Mouse (Mus musculus) left cerebral cortex, postnatal 4 days (tissue): ENCODE results near the gene Snrnp35. TPM values are rescaled to one million over a fixed set of nuclear protein-coding genes. Genes with fewer than 3 reads are reported as not detected.
"Not testable (repeated sequence)": the region's sequence is repeated elsewhere in the genome, so short reads cannot be mapped to it uniquely, and the experiment has no call there.

Source experiments
- DNase-seq: peaks from one replicate; pipeline ENCODE4 v3.0.0-alpha.2; 2022
- intact Hi-C: fragments of 180-260 bp; cut with DNase I; formaldehyde crosslinking; loops from one replicate; pipeline ENCODE4 v1.15.1; 2025
- total RNA-seq, 2 experiments: library from RNA; stranded (reverse); gene quantifications; 2 replicates each; pipeline ENCODE4 v1.2.3; 2021

The Snrnp35 gene
- total RNA-seq, 2 experiments from 2014 or later = 26.4 to 33.6 TPM

DNA sequence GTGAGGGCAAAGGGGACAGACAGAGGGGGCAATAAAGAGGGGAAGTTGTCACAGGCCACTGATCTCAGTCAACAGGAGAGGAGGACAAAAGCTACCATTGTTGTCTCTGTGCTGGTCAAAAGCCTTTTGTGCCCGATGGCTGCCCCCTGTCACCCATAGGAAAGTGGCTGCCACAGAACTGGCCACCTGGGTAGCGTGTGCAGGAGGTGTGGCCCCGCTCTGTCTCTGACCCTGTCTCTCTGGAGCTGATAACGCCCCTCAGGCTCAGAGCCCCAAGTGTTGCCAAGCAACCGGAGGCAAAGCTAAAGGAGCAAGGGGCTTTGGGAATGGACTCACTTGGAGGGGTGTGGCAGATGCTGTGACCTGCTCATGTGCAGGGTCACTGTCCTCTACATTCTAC, 16.1 kb downstream of the Snrnp35 start:
- intact Hi-C loops = no loop called here
- DNase-seq = no peak

DNA sequence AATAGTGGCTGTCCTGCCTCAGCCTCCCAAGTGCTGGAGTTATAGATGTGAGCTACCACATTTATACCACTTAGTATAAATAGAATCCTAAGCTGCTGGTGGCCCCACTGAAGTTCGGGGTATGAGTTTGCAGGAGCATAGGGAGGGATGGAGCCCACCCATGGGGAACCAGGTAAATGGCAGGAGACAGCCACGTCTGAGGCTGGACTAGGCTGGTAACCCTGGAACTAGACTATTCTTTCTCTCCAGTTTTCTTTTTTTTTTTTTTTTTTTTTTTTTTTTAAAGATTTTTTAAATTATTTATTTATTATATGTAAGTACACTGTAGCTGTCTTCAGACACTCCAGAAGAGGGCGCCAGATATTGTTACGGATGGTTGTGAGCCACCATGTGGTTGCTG, 17.1 kb downstream of the Snrnp35 start:
- intact Hi-C loops, DNase-seq: not testable (repeated sequence)

DNA sequence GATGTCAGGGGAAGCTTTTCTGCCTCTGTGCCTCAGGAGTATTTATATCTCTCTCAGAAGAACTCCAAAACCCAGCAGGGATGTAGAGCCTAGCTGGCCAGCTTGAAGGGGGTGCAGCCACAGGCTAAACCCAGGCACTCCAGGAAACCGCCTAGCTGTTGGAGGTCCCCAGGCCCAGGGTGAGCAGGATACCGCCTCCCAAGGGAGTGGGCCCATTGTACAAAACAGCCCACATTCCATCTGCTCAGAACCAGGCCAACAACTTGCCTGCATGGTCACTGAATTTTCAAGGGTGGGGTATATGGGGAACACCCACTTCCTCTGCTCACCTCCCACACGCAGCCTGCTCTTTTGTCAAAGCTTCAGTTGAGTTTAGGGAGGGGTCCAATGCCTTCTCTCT, 17.6 kb downstream of the Snrnp35 start:
- DNase-seq = no peak
- intact Hi-C loops = no loop called here

- no peak for DNase-seq
- intact Hi-C loops = no loop called here
Observed at GRCm38 (mm10) chr5:124501541-124501940, 18.6 kb downstream of the Snrnp35 start.

DNA sequence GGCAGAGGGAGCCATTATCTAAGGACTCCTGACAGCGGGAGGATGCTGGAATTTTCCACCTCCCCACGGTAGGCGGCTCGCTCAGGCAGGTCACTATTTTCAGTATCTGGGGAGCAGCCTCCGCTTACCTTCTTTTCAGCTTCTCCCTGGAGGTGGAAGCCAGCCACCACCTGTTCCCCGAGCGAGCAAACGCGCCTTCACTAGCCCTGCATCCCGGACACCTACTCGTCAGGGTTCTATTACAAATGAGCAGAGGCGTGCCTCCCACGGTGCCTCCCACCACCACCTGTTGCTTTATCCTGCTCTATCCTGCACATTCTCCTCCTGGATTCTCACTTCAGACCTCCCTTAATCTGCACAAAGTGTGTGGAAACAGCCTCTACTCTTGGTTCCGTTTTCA, 20.8 kb downstream of the Snrnp35 start:
- intact Hi-C loops = no loop called here

DNA sequence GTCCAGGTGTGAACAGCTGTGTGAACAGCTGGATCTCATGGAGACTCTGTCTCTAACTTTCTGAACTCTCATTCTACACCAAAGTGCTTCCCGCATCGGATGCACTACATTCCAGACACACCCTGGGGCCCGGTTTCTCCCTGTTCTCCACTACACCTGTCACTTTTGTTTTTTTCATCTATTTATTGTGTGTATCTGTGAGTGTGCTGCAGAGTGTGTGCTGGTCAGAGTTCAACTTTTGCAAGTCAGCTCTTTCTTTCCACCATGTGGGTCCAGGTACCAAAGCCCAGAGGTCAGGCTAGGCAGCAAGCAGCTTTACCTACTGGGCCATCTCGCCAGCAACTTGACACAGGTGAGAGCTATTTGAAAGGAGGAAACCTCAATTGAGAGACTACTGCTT, 22.3 kb downstream of the Snrnp35 start:
- no peak for DNase-seq
- intact Hi-C loops = no loop called here

More for the DNA sequence above, 20.8 kb downstream of the Snrnp35 start:
- DNase-seq = no peak

GRCm38 (mm10) chr5:124506731-124507359, 23.9 kb downstream of the Snrnp35 start:
- DNase-seq = no peak
- intact Hi-C loops = no loop called here

GRCm38 (mm10) chr5:124509200-124509599, 26.3 kb downstream of the Snrnp35 start:
- intact Hi-C loops = no loop called here
- no peak for DNase-seq

DNA sequence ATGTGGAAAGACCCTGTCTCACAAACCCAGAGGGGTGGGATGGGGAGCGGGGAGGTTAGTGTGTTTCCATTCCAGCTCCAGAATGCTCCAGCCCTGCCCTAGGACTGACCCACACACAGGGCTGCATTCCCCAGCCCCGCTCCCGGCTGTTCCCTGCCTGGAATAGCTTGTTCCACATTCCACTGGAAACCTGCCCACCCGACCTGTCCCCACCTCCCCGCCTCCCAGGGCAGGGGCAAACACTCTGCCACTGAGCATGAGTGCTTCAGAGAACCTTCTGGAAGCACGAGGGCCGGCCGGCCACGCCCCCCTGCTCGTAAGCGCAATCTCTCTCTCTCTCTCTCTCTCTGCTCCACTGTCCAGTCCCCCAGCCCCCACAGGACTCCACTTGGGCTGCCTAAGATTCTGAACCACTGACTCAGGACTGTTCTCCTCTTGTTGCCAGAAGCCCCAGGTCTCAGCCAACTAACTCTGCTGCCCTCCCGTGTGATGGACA, 26.9 kb downstream of the Snrnp35 start:
- no peak for DNase-seq
- intact Hi-C loops = no loop called here

- intact Hi-C loops = no loop called here
Observed at GRCm38 (mm10) chr5:124510536-124511050, 27.7 kb downstream of the Snrnp35 start.

GRCm38 (mm10) chr5:124515789-124516188, 32.9 kb downstream of the Snrnp35 start:
- no peak for DNase-seq
- intact Hi-C loops = no loop called here

More at GRCm38 (mm10) chr5:124510536-124511050, 27.7 kb downstream of the Snrnp35 start:
- no peak for DNase-seq

- intact Hi-C loops = no loop called here
- no peak for DNase-seq
Observed at GRCm38 (mm10) chr5:124518648-124519047, 35.7 kb downstream of the Snrnp35 start.

- DNase-seq = no peak
- intact Hi-C loops = no loop called here
Observed at GRCm38 (mm10) chr5:124521588-124521987, 38.7 kb downstream of the Snrnp35 start.

- intact Hi-C loops = no loop called here
- no peak for DNase-seq
Observed at GRCm38 (mm10) chr5:124523032-124523431, 40.1 kb downstream of the Snrnp35 start.

- DNase-seq = no peak
- intact Hi-C loops = no loop called here
Observed at GRCm38 (mm10) chr5:124524943-124525342, 42.0 kb downstream of the Snrnp35 start.

DNA sequence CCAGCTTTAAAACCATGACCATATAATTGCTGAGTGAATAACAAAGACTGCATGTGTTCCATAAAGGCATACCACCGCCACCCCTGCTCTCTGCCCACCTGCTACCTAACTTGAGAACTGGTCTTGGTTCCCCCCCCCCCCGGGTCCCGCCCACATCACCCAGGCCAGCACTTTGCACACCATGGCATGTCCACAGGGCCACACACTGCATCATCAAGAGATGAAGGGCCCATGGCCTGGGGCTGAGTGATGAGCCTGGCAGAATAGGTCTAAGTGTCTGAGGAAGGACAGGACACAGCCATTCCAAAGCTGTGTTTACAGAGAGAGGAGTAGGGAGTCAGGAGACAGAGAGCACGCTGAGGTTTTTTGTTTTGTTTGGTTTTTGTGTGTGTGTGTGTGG, 45.4 kb downstream of the Snrnp35 start:
- DNase-seq = no peak
- intact Hi-C loops = no loop called here

- intact Hi-C loops = no loop called here
- no peak for DNase-seq
Observed at GRCm38 (mm10) chr5:124528791-124529190, 45.9 kb downstream of the Snrnp35 start.

GRCm38 (mm10) chr5:124529191-124529651, 46.3 kb downstream of the Snrnp35 start:
- DNase-seq = no peak
- intact Hi-C loops = no loop called here

DNA sequence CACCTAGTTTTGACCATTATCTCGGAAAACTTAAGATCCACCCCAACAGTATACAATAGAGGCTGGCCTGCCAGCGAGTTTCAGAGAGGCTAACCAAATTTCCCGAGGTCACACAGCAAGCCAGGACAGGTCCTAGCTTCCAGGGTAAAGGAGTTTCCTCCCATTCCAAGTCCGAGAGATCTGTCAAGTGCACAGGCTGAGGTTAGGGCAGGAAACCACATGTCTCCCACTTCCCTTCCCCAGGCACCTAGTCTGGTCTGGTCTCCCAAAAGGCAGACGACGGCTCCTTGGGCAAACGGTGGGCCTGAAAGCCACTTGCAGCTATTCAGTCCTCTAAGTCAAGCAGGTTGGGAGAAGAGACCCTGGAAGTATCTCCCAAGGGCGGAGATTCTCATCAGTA, 46.8 kb downstream of the Snrnp35 start:
- intact Hi-C loops = no loop called here
- DNase-seq = no peak

DNA sequence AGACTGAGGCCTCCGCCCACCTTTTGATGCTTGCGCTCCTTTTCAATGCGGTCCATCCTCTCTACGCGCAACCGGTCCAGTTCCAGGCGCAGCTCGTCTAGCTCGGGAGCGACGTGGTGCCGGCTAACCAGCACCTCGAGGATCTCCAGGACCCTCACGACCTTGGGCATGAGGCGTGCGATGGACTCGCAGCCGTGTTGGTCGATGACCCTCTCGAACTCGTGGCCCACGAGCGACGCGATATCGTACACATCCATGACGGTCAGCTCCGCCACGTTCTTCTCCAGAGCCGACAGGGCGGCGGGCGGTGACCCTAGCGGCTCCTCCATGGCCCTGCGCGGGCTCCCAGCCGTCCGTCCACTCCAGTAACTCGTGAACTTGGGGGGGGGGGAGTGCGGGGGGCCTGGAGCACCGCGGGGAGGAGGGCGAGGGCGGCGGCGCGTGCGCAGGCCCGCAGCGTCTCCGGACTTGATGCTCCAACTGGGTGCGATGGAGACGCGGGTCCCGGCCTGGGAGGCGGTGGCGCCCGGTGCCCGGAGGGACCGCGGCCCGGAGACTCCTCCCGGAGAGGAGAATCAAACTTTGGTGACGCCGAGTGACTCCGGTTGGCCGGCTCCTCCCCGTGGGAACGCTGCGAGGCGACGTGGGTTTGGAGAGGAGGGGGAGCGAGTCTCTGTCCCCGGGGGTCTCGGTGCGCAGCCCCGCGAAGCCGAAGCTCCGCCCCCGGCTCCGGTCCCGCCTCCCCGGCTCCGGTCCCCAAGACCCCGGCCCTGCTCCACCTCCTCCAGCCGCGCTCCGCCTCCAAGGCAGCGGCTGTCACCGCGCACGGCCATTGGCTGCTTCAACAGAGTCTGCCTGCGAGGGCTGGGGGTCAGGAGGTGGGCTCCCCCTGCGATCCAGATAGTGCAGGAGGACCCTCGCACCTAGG, 48.0 kb downstream of the Snrnp35 start, which contains the start of gene Rilpl1:
Rilpl1 (minus strand) TSS at position 737 of the 928 bp plus-strand sequence.
- intact Hi-C loops = no loop called here
- DNase-seq = peak; percentile 90

GRCm38 (mm10) chr5:124531583-124531930, 48.6 kb downstream of the Snrnp35 start:
- intact Hi-C loops = no loop called here
- DNase-seq = no peak
